Mouse (Mus musculus) lung, embryonic 15.5 days (tissue): ENCODE measurements around the gene Golga2. TPM values are rescaled to one million over a fixed set of nuclear protein-coding genes. Genes with fewer than 3 reads are reported as not detected.

Source experiments
- ATAC-seq: fragments of 200-750 bp; cut with Nextera tagmentation; 2 replicates; pipeline ENCODE4 v1.8.0; 2017; ENCODE audit warnings: moderate number of reproducible peaks, borderline replicate concordance; ENCODE audit not compliant: low FRiP score, low TSS enrichment; ENCODE audit errors: extremely low read depth
- H3K27ac ChIP-seq: fragments of 300-500 bp; sonication (generic); 2 replicates; pipeline ENCODE4 v1.5.1; 2015; ENCODE audit warnings: moderate library complexity, mild to moderate bottlenecking, inconsistent platforms
- H3K27me3 ChIP-seq: fragments of 300-500 bp; sonication (generic); 2 replicates; pipeline ENCODE4 v1.6.1; 2015; ENCODE audit warnings: inconsistent platforms
- H3K36me3 ChIP-seq: fragments of 300-500 bp; sonication (generic); 2 replicates; pipeline ENCODE4 v1.6.1; 2015; ENCODE audit warnings: inconsistent platforms
- H3K4me1 ChIP-seq: fragments of 300-500 bp; sonication (generic); 2 replicates; pipeline ENCODE4 v1.6.1; 2015; ENCODE audit warnings: inconsistent platforms
- H3K4me2 ChIP-seq: fragments of 300-500 bp; sonication (generic); 2 replicates; pipeline ENCODE4 v1.6.1; 2015; ENCODE audit warnings: inconsistent platforms, mild to moderate bottlenecking, moderate library complexity
- H3K4me3 ChIP-seq: fragments of 300-500 bp; sonication (generic); 2 replicates; pipeline ENCODE4 v1.5.1; 2015; ENCODE audit warnings: mild to moderate bottlenecking, inconsistent platforms
- H3K9ac ChIP-seq: fragments of 300-500 bp; sonication (generic); 2 replicates; pipeline ENCODE4 v1.6.1; 2015; ENCODE audit warnings: inconsistent platforms
- H3K9me3 ChIP-seq: fragments of 300-500 bp; sonication (generic); 2 replicates; pipeline ENCODE4 v1.6.1; 2016; ENCODE audit warnings: inconsistent platforms
- WGBS: fragments of 180-500 bp; shearing (Covaris S2); methylation state at CpG from one replicate; pipeline ENCODE4 v1.1.7; 2015; 5-methylcytosine and 5-hydroxymethylcytosine counted together
- polyA plus RNA-seq: library from polyadenylated mRNA; unstranded; fragments of >200 nt; fragmentation: Nextera tagmentation; extraction: Ambion mirVana; gene quantifications from 2 replicates; pipeline ENCODE4 v1.2.1, GENCODE M21; 2015

The Golga2 gene
- polyA plus RNA-seq, 1 experiment from 2014 or later: 22.8 TPM

- no peak for ATAC-seq
- H3K9me3 ChIP-seq: no peaks in the 10 kb centered on the region
- peak overlapping the region; percentile 64 for H3K4me3 ChIP-seq
- H3K36me3 ChIP-seq: peaks cover 23% of the 10 kb centered on the region
- H3K9ac ChIP-seq: peak overlapping the region; percentile 75
- no peak overlapping the region; the same call in 1 of the 2 replicates for H3K27ac ChIP-seq
- no peaks in the 10 kb centered on the region for H3K27me3 ChIP-seq
- H3K4me1 ChIP-seq: peaks cover 43% of the 10 kb centered on the region
- H3K4me2 ChIP-seq: peak overlapping the region; percentile 100
- WGBS: 8% methylated on average over 38 of the region's 42 CpGs
Measured at GRCm38 (mm10) chr2:32311443-32312317, 24.5 kb downstream of the Golga2 start.

DNA sequence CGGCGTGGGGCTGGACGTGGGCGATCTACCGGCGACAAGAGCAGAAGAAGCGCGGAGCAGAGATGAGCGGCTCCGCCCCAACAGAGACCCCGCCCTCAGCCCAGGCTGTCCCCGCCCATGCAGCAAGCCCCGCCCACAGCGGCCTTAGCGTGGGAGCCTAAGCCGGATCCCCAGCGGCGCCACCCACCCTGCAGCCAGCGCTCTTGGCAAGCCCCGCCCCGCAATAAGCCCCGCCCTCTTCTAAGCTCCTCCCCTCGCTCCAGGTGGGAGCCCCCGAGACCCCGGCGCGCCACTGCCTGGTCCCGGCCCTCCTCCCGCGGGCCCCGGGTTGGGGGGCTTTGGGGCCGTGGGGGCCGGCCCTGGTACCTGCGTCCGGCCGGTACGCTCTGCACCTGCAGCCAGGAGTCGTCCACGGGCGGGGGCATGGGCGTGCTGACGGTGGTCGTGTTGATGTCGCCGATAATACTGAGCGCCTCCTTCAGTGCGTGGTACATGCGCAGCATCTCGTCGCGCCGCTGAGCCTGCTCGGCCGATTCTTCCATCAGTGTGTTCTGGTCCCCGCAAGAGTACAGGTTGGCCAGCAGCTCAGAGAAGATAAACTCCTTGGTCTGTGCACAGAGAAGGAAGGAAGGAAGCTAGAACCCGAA, 25.3 kb downstream of the Golga2 start:
- peak overlapping the region; percentile 53 for H3K27ac ChIP-seq

GRCm38 (mm10) chr2:32314831-32315230, 27.6 kb downstream of the Golga2 start:
- no peak for ATAC-seq
- no peak overlapping the region for H3K4me3 ChIP-seq
- H3K27me3 ChIP-seq: no peaks in the 10 kb centered on the region
- 88% methylated on average over 14 of the region's 14 CpGs for WGBS
- H3K4me2 ChIP-seq: 0 out of 2 replicates have a peak overlapping the region, but pooled peaks have one; percentile 57
- no peak overlapping the region for H3K9ac ChIP-seq
- peak overlapping the region; percentile 95 for H3K27ac ChIP-seq
- H3K36me3 ChIP-seq: no peaks in the 10 kb centered on the region
- H3K9me3 ChIP-seq: no peaks in the 10 kb centered on the region
- H3K4me1 ChIP-seq: peaks cover 72% of the 10 kb centered on the region

More for the DNA sequence above, 25.3 kb downstream of the Golga2 start:
- Histone ChIP-seq H3K27me3 (no peaks in the 10 kb centered on the region), H3K4me1 (peaks cover 51% of the 10 kb centered on the region), H3K36me3 (peaks cover 16% of the 10 kb centered on the region), H3K4me3 (peak overlapping the region; percentile 64), H3K9me3 (no peaks in the 10 kb centered on the region), H3K4me2 (peak overlapping the region; percentile 100), H3K9ac (peak overlapping the region; percentile 75)
- ATAC-seq: peak; percentile 80
- WGBS: 2% methylated on average over 52 of the region's 56 CpGs

GRCm38 (mm10) chr2:32315751-32316150, 28.6 kb downstream of the Golga2 start:
- H3K4me2 ChIP-seq: peak overlapping the region; percentile 57
- no peaks in the 10 kb centered on the region for H3K27me3 ChIP-seq
- peaks cover 77% of the 10 kb centered on the region for H3K4me1 ChIP-seq
- H3K4me3 ChIP-seq: no peak overlapping the region
- ATAC-seq: no peak
- H3K36me3 ChIP-seq: no peaks in the 10 kb centered on the region
- peak overlapping the region; percentile 11; the same call in 1 of the 2 replicates for H3K9ac ChIP-seq
- H3K9me3 ChIP-seq: no peaks in the 10 kb centered on the region
- H3K27ac ChIP-seq: peak overlapping the region; percentile 95
- WGBS: 11% methylated on average over 8 of the region's 8 CpGs

- WGBS: 25% methylated on average over 20 of the region's 20 CpGs
- Histone ChIP-seq H3K9ac (peak overlapping the region; percentile 2; the same call in 1 of the 2 replicates), H3K9me3 (no peaks in the 10 kb centered on the region), H3K27ac (peak overlapping the region; percentile 95), H3K4me2 (peak overlapping the region; percentile 57), H3K27me3 (no peaks in the 10 kb centered on the region), H3K4me3 (no peak overlapping the region), H3K36me3 (no peaks in the 10 kb centered on the region), H3K4me1 (peaks cover 66% of the 10 kb centered on the region)
- ATAC-seq: peak; percentile 19
Measured at GRCm38 (mm10) chr2:32316887-32317656, 29.9 kb downstream of the Golga2 start.

DNA sequence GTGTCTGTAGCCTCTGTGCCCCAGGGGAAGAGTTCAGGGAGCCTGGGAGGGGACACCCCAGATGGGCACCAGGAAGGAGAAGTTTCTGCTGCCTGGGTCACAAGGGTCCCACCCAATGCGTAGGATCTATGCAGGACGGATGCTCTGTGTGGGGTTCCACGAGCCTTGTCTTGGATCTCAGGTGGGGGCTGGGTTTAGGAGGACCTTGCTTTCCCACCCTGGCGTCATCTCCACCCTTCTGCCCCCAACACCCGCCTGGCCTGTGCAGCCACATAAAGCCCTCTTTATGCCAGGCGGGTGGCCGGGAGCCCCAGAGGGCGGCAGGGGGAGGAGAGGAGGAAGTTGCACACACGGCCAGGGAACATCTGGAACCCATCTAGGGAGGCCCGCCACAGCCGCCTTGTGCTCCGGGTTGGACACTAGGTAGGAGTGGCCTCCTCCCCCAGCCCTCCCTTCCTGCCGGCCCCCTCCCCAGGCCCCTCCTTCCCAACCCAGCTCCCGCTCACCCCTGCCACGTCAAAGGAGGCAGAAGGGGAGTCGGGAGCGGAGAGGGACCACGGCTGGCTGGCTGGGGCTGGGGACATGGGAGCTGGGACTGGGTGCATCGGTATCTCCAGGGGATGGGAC, 30.7 kb downstream of the Golga2 start:
- no peaks in the 10 kb centered on the region for H3K27me3 ChIP-seq
- H3K4me1 ChIP-seq: peaks cover 60% of the 10 kb centered on the region

GRCm38 (mm10) chr2:32318709-32319585, 31.8 kb downstream of the Golga2 start:
- Histone ChIP-seq H3K27ac (peak overlapping the region; percentile 95), H3K9me3 (no peaks in the 10 kb centered on the region), H3K4me2 (peak overlapping the region; percentile 57), H3K36me3 (no peaks in the 10 kb centered on the region), H3K4me1 (peaks cover 60% of the 10 kb centered on the region), H3K4me3 (peak overlapping the region; percentile 48), H3K27me3 (no peaks in the 10 kb centered on the region), H3K9ac (peak overlapping the region; percentile 60)
- 48% methylated on average over 14 of the region's 14 CpGs for WGBS
- ATAC-seq: no peak

More for the DNA sequence above, 30.7 kb downstream of the Golga2 start:
- Histone ChIP-seq H3K9me3 (no peaks in the 10 kb centered on the region), H3K27ac (peak overlapping the region; percentile 95), H3K4me2 (peak overlapping the region; percentile 57), H3K36me3 (no peaks in the 10 kb centered on the region), H3K4me3 (peak overlapping the region; percentile 48), H3K9ac (peak overlapping the region; percentile 60)
- WGBS: 1% methylated on average over 19 of the region's 19 CpGs
- peak; percentile 83 for ATAC-seq

DNA sequence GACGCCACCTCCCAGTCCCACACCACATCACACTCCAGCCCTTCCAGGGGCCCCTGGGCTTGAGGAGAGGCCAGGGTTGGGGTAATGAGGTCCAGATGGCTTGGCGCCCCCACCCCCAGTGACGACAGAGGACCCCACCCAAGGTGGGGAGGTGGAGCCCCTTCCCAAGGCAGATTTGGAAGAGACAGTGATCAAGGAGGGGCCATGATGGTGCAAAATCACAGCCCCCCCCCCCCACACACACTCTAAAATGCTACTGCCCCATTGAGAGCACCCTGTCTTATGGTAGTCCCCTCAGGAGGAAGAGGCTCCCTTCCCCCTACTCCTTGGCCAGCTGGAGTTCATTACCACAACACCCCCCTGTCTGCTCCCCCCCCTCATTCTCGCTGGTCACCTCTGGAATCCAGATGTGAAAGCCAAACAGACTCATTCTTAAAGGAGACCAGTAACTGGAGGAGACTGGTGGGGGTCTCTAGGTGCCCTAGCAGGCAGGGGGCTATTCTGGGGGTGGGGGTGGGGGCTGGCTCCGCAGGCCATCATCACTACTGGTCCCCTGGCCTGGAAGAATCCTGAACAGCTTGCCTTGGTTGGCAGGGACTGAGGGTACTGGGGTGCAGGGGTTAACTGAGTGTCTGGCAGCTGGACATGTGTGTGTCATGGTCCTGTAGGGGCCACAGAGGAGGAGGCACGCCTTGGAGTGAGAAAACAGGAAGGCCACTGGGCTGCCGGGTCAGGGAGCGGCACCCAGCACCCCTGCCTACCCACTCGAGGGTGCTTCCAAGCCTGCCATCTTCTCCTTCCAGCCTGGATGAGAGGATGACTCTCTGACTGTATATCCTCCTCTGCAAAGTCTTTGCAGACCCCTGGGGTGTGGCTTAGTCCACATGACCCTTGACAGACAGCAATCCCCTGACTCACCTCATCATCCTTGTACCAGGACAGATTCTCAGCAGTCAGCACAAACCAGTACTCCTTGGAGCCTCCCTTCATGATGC, 32.7 kb downstream of the Golga2 start:
- H3K4me2 ChIP-seq: peak overlapping the region; percentile 57
- 22% methylated on average over 9 of the region's 9 CpGs for WGBS
- H3K4me1 ChIP-seq: peaks cover 58% of the 10 kb centered on the region
- H3K9ac ChIP-seq: no peak overlapping the region
- no peaks in the 10 kb centered on the region for H3K27me3 ChIP-seq
- H3K27ac ChIP-seq: peak overlapping the region; percentile 95
- no peaks in the 10 kb centered on the region for H3K36me3 ChIP-seq
- peak; percentile 55 for ATAC-seq
- peak overlapping the region; percentile 16; the same call in 1 of the 2 replicates for H3K4me3 ChIP-seq
- H3K9me3 ChIP-seq: no peaks in the 10 kb centered on the region

- no peak for ATAC-seq
- Histone ChIP-seq H3K4me1 (peaks cover 49% of the 10 kb centered on the region), H3K9ac (no peak overlapping the region), H3K27ac (peak overlapping the region; percentile 95), H3K36me3 (no peaks in the 10 kb centered on the region), H3K9me3 (no peaks in the 10 kb centered on the region), H3K27me3 (no peaks in the 10 kb centered on the region), H3K4me2 (no peak overlapping the region), H3K4me3 (no peak overlapping the region)
- WGBS: 67% methylated on average over 11 of the region's 11 CpGs
Measured at GRCm38 (mm10) chr2:32320721-32321120, 33.5 kb downstream of the Golga2 start.
